In genomic region chr7:97346111-97346821, GRCm38 (mm10) we compare ENCODE assay signal across 13 mouse cellular contexts. TPM values are rescaled to one million over a fixed set of nuclear protein-coding genes. Genes with fewer than 3 reads are reported as not detected.
DNase-seq lines count a peak whose midpoint lies in the region; ATAC-seq and TF ChIP-seq lines count a peak whose summit lies in the region.
"Had no signal": no experiment of that assay in that cellular context is flagged by ENCODE, and none has a peak within 500 bp of the region (broad histone marks: within the 10 kb centered on the region; RNA-seq: fewer than 3 reads in every experiment).

No protein-coding gene starts in this region.

- H3K27me3 ChIP-seq in heart, embryonic 10.5 days (ENCODE audit: insufficient read depth, poor library complexity, severe bottlenecking) = peaks cover 8% of the 10 kb centered on the region; the same call in 1 of the 2 replicates
- no peaks in the 10 kb centered on the region for H3K27me3 ChIP-seq in heart, embryonic 11.5 days (ENCODE audit: control insufficient read depth, insufficient read depth, low read length)
- no peaks in the 10 kb centered on the region for H3K27me3 ChIP-seq in limb, embryonic 14.5 days (ENCODE audit: control insufficient read depth, insufficient read depth, low read length)
- no peaks in the 10 kb centered on the region for H3K27me3 ChIP-seq in limb, embryonic 10.5 days (ENCODE audit: low read depth, poor library complexity, severe bottlenecking)
- H3K27me3 ChIP-seq in forebrain, embryonic 14.5 days (replicated peaks; ENCODE audit: control insufficient read depth, insufficient read depth, low read length) = no peaks in the 10 kb centered on the region
- no peaks in the 10 kb centered on the region for H3K27me3 ChIP-seq in liver, postnatal 0 days (ENCODE audit: insufficient read depth, low read length)
- H3K27me3 ChIP-seq: heart, embryonic 15.5 days; intestine, embryonic 15.5 days had no signal

- no peak for TF ChIP-seq POLR2A in limb, embryonic 14.5 days (IDR thresholded peaks at IDR 0.05; ENCODE audit: borderline replicate concordance, extremely low read depth, insufficient read depth, insufficient read length)

- H3K4me2 ChIP-seq in heart, embryonic 11.5 days = no peak overlapping the region
- H3K4me2 ChIP-seq in limb, embryonic 14.5 days (replicated peaks; ENCODE audit: low read depth, low read length, severe bottlenecking) = no peak overlapping the region
- H3K4me2 ChIP-seq in forebrain, embryonic 14.5 days (ENCODE audit: low read length) = no peak overlapping the region
- H3K4me2 ChIP-seq in liver, postnatal 0 days (ENCODE audit: low read depth, low read length) = no peak overlapping the region
- H3K4me2 ChIP-seq: heart, embryonic 15.5 days; intestine, embryonic 15.5 days had no signal

- H3K36me3 ChIP-seq in heart, embryonic 10.5 days = peaks cover 7% of the 10 kb centered on the region; the same call in 1 of the 2 replicates
- peaks cover 3% of the 10 kb centered on the region for H3K36me3 ChIP-seq in heart, embryonic 11.5 days (ENCODE audit: control insufficient read depth, insufficient read depth, low read length)
- peaks cover 6% of the 10 kb centered on the region; the same call in 1 of the 2 replicates for H3K36me3 ChIP-seq in limb, embryonic 14.5 days (ENCODE audit: control insufficient read depth, insufficient read depth, low read length)
- no peaks in the 10 kb centered on the region for H3K36me3 ChIP-seq in limb, embryonic 10.5 days
- no peaks in the 10 kb centered on the region for H3K36me3 ChIP-seq in forebrain, embryonic 14.5 days (ENCODE audit: control insufficient read depth, insufficient read depth, low read length)
- no peaks in the 10 kb centered on the region; the same call in 1 of the 2 replicates for H3K36me3 ChIP-seq in liver, postnatal 0 days (replicated peaks; ENCODE audit: insufficient read depth, low read length)
- H3K36me3 ChIP-seq: intestine, embryonic 15.5 days had no signal

- H3K9me3 ChIP-seq in heart, embryonic 10.5 days = no peaks in the 10 kb centered on the region
- no peaks in the 10 kb centered on the region for H3K9me3 ChIP-seq in heart, embryonic 11.5 days (replicated peaks; ENCODE audit: control insufficient read depth, low read length)
- H3K9me3 ChIP-seq in limb, embryonic 14.5 days (ENCODE audit: control insufficient read depth, low read length) = no peaks in the 10 kb centered on the region
- no peaks in the 10 kb centered on the region for H3K9me3 ChIP-seq in limb, embryonic 10.5 days (replicated peaks)
- H3K9me3 ChIP-seq in forebrain, embryonic 14.5 days (replicated peaks; ENCODE audit: control insufficient read depth, low read length) = no peaks in the 10 kb centered on the region
- H3K9me3 ChIP-seq in liver, postnatal 0 days (ENCODE audit: low read length) = no peaks in the 10 kb centered on the region
- H3K9me3 ChIP-seq: heart, embryonic 15.5 days; intestine, embryonic 15.5 days had no signal

- TF ChIP-seq EP300 in liver, postnatal 0 days (IDR thresholded peaks at IDR 0.05; ENCODE audit: low read depth) = no peak

- peak; percentile 52 for DNase-seq in heart, embryonic 10.5 days (ENCODE audit: low spot score)
- DNase-seq in limb, embryonic 14.5 days (ENCODE audit: low spot score) = no peak
- no peak for DNase-seq in limb, embryonic 10.5 days (ENCODE audit: low spot score)
- no peak for DNase-seq in forebrain, embryonic 14.5 days (ENCODE audit: low spot score)
- no peak for DNase-seq in liver, postnatal 0 days
- DNase-seq in lung, postnatal 14 days = no peak
- DNase-seq: adrenal gland, adult 8-10 months; B cell, adult 2 months; gastrocnemius, postnatal 36 days; midbrain, embryonic 14.5 days had no signal

- no peak overlapping the region for H3K4me3 ChIP-seq in heart, embryonic 10.5 days
- no peak overlapping the region for H3K4me3 ChIP-seq in heart, embryonic 11.5 days (ENCODE audit: low read depth, low read length)
- H3K4me3 ChIP-seq in limb, embryonic 14.5 days (replicated peaks; ENCODE audit: low read length) = no peak overlapping the region
- no peak overlapping the region for H3K4me3 ChIP-seq in limb, embryonic 10.5 days
- no peak overlapping the region for H3K4me3 ChIP-seq in forebrain, embryonic 14.5 days (ENCODE audit: low read depth, low read length)
- no peak overlapping the region for H3K4me3 ChIP-seq in liver, postnatal 0 days (ENCODE audit: low read depth, low read length)
- H3K4me3 ChIP-seq: heart, embryonic 15.5 days; intestine, embryonic 15.5 days had no signal

- WGBS in heart, embryonic 10.5 days = 74% methylated on average over 9 of the region's 9 CpGs
- 66% methylated on average over 9 of the region's 9 CpGs for WGBS in heart, embryonic 11.5 days (ENCODE audit: insufficient replicate concordance)
- 73% methylated on average over 9 of the region's 9 CpGs for WGBS in limb, embryonic 14.5 days
- WGBS in limb, embryonic 10.5 days = 79% methylated on average over 9 of the region's 9 CpGs
- WGBS in forebrain, embryonic 14.5 days = 66% methylated on average over 9 of the region's 9 CpGs
- WGBS in liver, postnatal 0 days (ENCODE audit: insufficient replicate concordance) = 61% methylated on average over 9 of the region's 9 CpGs

- peaks cover 33% of the 10 kb centered on the region for H3K4me1 ChIP-seq in heart, embryonic 10.5 days
- peaks cover 18% of the 10 kb centered on the region for H3K4me1 ChIP-seq in heart, embryonic 11.5 days (ENCODE audit: control insufficient read depth, insufficient read depth, low read length)
- H3K4me1 ChIP-seq in limb, embryonic 14.5 days (ENCODE audit: control insufficient read depth, insufficient read depth, low read length) = peaks cover 3% of the 10 kb centered on the region; the same call in 1 of the 2 replicates
- no peaks in the 10 kb centered on the region for H3K4me1 ChIP-seq in limb, embryonic 10.5 days
- H3K4me1 ChIP-seq in forebrain, embryonic 14.5 days (ENCODE audit: control insufficient read depth, insufficient read depth, low read length) = no peaks in the 10 kb centered on the region
- H3K4me1 ChIP-seq in liver, postnatal 0 days (ENCODE audit: insufficient read depth) = peaks cover 4% of the 10 kb centered on the region; the same call in 1 of the 2 replicates

- H3K9ac ChIP-seq in heart, embryonic 11.5 days (ENCODE audit: low read depth, low read length) = no peak overlapping the region
- H3K9ac ChIP-seq in limb, embryonic 14.5 days (ENCODE audit: low read depth, low read length, severe bottlenecking) = no peak overlapping the region
- H3K9ac ChIP-seq in forebrain, embryonic 14.5 days (ENCODE audit: low read length) = no peak overlapping the region
- H3K9ac ChIP-seq in liver, postnatal 0 days (replicated peaks) = no peak overlapping the region
- H3K9ac ChIP-seq: heart, embryonic 15.5 days; intestine, embryonic 15.5 days had no signal

- no peak for TF ChIP-seq CTCF in liver, postnatal 0 days (IDR thresholded peaks at IDR 0.05; ENCODE audit: low read depth)

- no peak overlapping the region for H3K27ac ChIP-seq in heart, embryonic 10.5 days
- H3K27ac ChIP-seq in heart, embryonic 11.5 days (ENCODE audit: low read depth, low read length) = no peak overlapping the region
- H3K27ac ChIP-seq in limb, embryonic 14.5 days (replicated peaks; ENCODE audit: low read depth, low read length) = no peak overlapping the region
- H3K27ac ChIP-seq in limb, embryonic 10.5 days = no peak overlapping the region
- H3K27ac ChIP-seq in forebrain, embryonic 14.5 days (ENCODE audit: low read depth, low read length) = peak overlapping the region; percentile 75
- H3K27ac ChIP-seq in liver, postnatal 0 days (ENCODE audit: low read depth) = no peak overlapping the region
- H3K27ac ChIP-seq: heart, embryonic 15.5 days had no signal

- ATAC-seq in heart, embryonic 11.5 days (replicated peaks; ENCODE audit: insufficient number of reproducible peaks, low FRiP score, low TSS enrichment) = no peak
- 0 out of 2 replicates have a peak, but pooled peaks have one; percentile 2 for ATAC-seq in limb, embryonic 14.5 days (ENCODE audit: low FRiP score, low read depth)
- no peak for ATAC-seq in forebrain, embryonic 14.5 days
- peak; percentile 40; the same call in 1 of the 2 replicates for ATAC-seq in liver, postnatal 0 days
- ATAC-seq: intestine, embryonic 15.5 days had no signal

RNA-seq across cellular contexts. Expression of gene Kctd21, which starts 14.1 kb away (rescaled TPM):
- 4.1 and 4.6 TPM in 2 replicates for polyA plus RNA-seq in heart, embryonic 10.5 days (2016; fragmentation: Nextera tagmentation; extraction: Ambion mirVana)
- polyA plus RNA-seq in heart, embryonic 11.5 days (2014; fragmentation: Nextera tagmentation; extraction: Ambion mirVana) = 3.6 and 3.8 TPM in 2 replicates
- 5.5 and 6.8 TPM in 2 replicates for polyA plus RNA-seq in limb, embryonic 14.5 days (2012; rRNA removed)
- 5.2 and 5.4 TPM in 2 replicates for polyA plus RNA-seq in limb, embryonic 14.5 days (2014; fragmentation: Nextera tagmentation; extraction: Ambion mirVana)
- 3.5 and 4.2 TPM in 2 replicates for polyA plus RNA-seq in limb, embryonic 10.5 days (2016; fragmentation: Nextera tagmentation; extraction: Ambion mirVana)
- polyA plus RNA-seq in forebrain, embryonic 14.5 days (2014; fragmentation: Nextera tagmentation; extraction: Ambion mirVana) = 7.5 and 7.9 TPM in 2 replicates
- polyA plus RNA-seq in liver, postnatal 0 days (2015; fragmentation: Nextera tagmentation; extraction: Ambion mirVana) = 1.1 and 1.2 TPM in 2 replicates

RNA-seq across cellular contexts. Expression of gene Usp35, which starts 14.4 kb away (rescaled TPM):
- 1.1 and 2.3 TPM in 2 replicates for polyA plus RNA-seq in heart, embryonic 10.5 days (2016; fragmentation: Nextera tagmentation; extraction: Ambion mirVana)
- 1.3 and 1.7 TPM in 2 replicates for polyA plus RNA-seq in heart, embryonic 11.5 days (2014; fragmentation: Nextera tagmentation; extraction: Ambion mirVana)
- polyA plus RNA-seq in limb, embryonic 14.5 days (2012; rRNA removed) = 8.6 and 11.0 TPM in 2 replicates
- polyA plus RNA-seq in limb, embryonic 14.5 days (2014; fragmentation: Nextera tagmentation; extraction: Ambion mirVana) = 2.5 and 3.3 TPM in 2 replicates
- polyA plus RNA-seq in limb, embryonic 10.5 days (2016; fragmentation: Nextera tagmentation; extraction: Ambion mirVana) = 1.6 and 2.0 TPM in 2 replicates
- 4.0 and 4.1 TPM in 2 replicates for polyA plus RNA-seq in forebrain, embryonic 14.5 days (2014; fragmentation: Nextera tagmentation; extraction: Ambion mirVana)
- 0.14 and 0.18 TPM in 2 replicates for polyA plus RNA-seq in liver, postnatal 0 days (2015; fragmentation: Nextera tagmentation; extraction: Ambion mirVana)

RNA-seq across cellular contexts. Expression of gene Alg8, which starts 25.1 kb away (rescaled TPM):
- polyA plus RNA-seq in heart, embryonic 10.5 days (2016; fragmentation: Nextera tagmentation; extraction: Ambion mirVana) = 47.3 and 53.4 TPM in 2 replicates
- polyA plus RNA-seq in heart, embryonic 11.5 days (2014; fragmentation: Nextera tagmentation; extraction: Ambion mirVana) = 35.1 and 39.2 TPM in 2 replicates
- polyA plus RNA-seq in limb, embryonic 14.5 days (2012; rRNA removed) = 53.8 and 55.8 TPM in 2 replicates
- 29.0 and 31.8 TPM in 2 replicates for polyA plus RNA-seq in limb, embryonic 14.5 days (2014; fragmentation: Nextera tagmentation; extraction: Ambion mirVana)
- 53.4 and 55.2 TPM in 2 replicates for polyA plus RNA-seq in limb, embryonic 10.5 days (2016; fragmentation: Nextera tagmentation; extraction: Ambion mirVana)
- polyA plus RNA-seq in forebrain, embryonic 14.5 days (2014; fragmentation: Nextera tagmentation; extraction: Ambion mirVana) = 15.3 and 18.7 TPM in 2 replicates
- 14.5 and 16.2 TPM in 2 replicates for polyA plus RNA-seq in liver, postnatal 0 days (2015; fragmentation: Nextera tagmentation; extraction: Ambion mirVana)

RNA-seq across cellular contexts. Expression of gene Ndufc2, which starts 53.5 kb away (rescaled TPM):
- polyA plus RNA-seq in heart, embryonic 10.5 days (2016; fragmentation: Nextera tagmentation; extraction: Ambion mirVana) = 380 and 484 TPM in 2 replicates
- 502 and 505 TPM in 2 replicates for polyA plus RNA-seq in heart, embryonic 11.5 days (2014; fragmentation: Nextera tagmentation; extraction: Ambion mirVana)
- polyA plus RNA-seq in limb, embryonic 14.5 days (2012; rRNA removed) = 221 and 228 TPM in 2 replicates
- polyA plus RNA-seq in limb, embryonic 14.5 days (2014; fragmentation: Nextera tagmentation; extraction: Ambion mirVana) = 336 and 357 TPM in 2 replicates
- 305 and 321 TPM in 2 replicates for polyA plus RNA-seq in limb, embryonic 10.5 days (2016; fragmentation: Nextera tagmentation; extraction: Ambion mirVana)
- polyA plus RNA-seq in forebrain, embryonic 14.5 days (2014; fragmentation: Nextera tagmentation; extraction: Ambion mirVana) = 473 and 569 TPM in 2 replicates
- 323 and 339 TPM in 2 replicates for polyA plus RNA-seq in liver, postnatal 0 days (2015; fragmentation: Nextera tagmentation; extraction: Ambion mirVana)

Comparison
In these comparisons a context has a peak if more than half of its experiments do, and no peak if none do; other contexts are left out.
1. ATAC-seq: peak in limb, embryonic 14.5 days (single experiment) and liver, postnatal 0 days (single experiment); none in heart, embryonic 11.5 days (single experiment) and forebrain, embryonic 14.5 days (single experiment).